Mouse (Mus musculus): ENCODE measurements around the gene Camk1d.

DNA sequence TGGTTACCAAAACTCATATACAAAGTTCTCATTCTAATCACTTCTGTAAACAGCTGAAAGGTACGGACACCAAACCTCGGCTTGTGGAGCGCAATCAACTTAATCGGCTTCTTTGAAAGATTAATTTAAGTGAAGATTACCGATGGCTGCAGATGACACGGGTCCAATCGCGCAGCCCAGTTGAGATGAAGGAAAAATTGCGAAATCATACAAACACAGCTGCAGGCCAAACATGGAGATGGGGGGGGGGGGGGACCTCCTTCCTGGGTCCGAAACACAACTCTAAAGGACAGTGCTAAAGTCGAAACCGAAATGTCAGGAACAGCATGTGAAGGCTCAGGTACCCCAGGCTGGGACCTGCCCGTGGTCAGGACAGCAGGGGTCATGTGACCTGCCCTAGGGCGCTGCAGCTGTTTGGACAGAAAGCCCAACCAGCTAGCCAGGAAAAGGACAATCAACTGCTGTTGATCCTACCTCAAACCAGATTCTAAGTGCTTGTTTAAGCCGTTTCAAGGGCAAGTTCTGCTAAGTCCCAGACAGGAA, 44.7 kb downstream of the Camk1d start:
- no peak for TF ChIP-seq GATA1 (IDR thresholded peaks at IDR 0.05; ENCODE audit: borderline replicate concordance, low read length)
- TF ChIP-seq FLI1 (IDR thresholded peaks at IDR 0.05; ENCODE audit: low read length) = no peak
